Mouse (Mus musculus) G1E-ER4 (cell line): ENCODE data around the gene Hist1h3e. TPM values are rescaled to one million over a fixed set of nuclear protein-coding genes. Genes with fewer than 3 reads are reported as not detected.
"Not testable (repeated sequence)": the region's sequence is repeated elsewhere in the genome, so short reads cannot be mapped to it uniquely, and the experiment has no call there.

Experiments used
- GATA1 ChIP-seq: IDR thresholded peaks from one replicate; pipeline ENCODE4 v1.8.0; 2012; ENCODE audit warnings: low read length, inconsistent platforms
- polyA plus RNA-seq: library from polyadenylated mRNA; stranded (reverse); fragments of >175 nt; gene quantifications from 2 replicates; pipeline ENCODE4 v1.2.3, GENCODE M21; 2012

Gene Hist1h3e
- polyA plus RNA-seq, 1 experiment: 13.1 TPM

DNA sequence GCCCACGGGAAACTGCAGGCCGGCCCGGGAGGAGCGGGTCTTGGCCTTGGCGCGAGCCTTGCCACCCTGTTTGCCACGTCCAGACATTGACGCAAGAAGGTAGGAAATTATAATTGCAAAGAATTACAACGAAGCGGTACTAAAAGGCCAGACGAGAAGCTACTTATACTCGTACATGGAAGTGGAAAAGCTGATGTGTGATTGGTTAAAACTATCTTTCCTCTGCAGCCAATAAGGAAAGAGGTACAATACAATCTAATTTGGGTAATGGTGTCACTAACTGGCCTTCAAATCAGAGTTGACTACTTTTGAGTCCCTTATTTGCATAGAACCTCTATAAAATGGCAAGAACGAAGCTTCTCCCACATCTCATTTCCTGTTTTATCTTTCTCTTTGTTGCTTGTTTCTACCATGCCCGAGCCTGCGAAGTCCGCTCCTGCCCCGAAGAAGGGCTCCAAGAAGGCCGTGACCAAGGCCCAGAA, 8.9 kb upstream of the Hist1h3e start, which contains the start of the genes Hist1h2ae and Hist1h2bg:
Gene Hist1h2ae (minus strand): TSS at position 199 of the 482 bp plus-strand sequence.
Gene Hist1h2bg (plus strand): TSS at position 375 of the 482 bp plus-strand sequence.
- TF ChIP-seq GATA1: no peak

- no peak for TF ChIP-seq GATA1
These were observed 2.3 kb upstream of the Hist1h3e start for GRCm38 (mm10) chr13:23564482-23564881.

GRCm38 (mm10) chr13:23562699-23563462, 712 bp upstream of the Hist1h3e start:
- TF ChIP-seq GATA1: no peak

GRCm38 (mm10) chr13:23556906-23557305, 5.3 kb downstream of the Hist1h3e start:
- no peak for TF ChIP-seq GATA1

GRCm38 (mm10) chr13:23555839-23556416, 6.2 kb downstream of the Hist1h3e start:
- no peak for TF ChIP-seq GATA1

- TF ChIP-seq GATA1: no peak
These were observed 7.0 kb downstream of the Hist1h3e start for GRCm38 (mm10) chr13:23554925-23555838.

GRCm38 (mm10) chr13:23554393-23554792, 7.8 kb downstream of the Hist1h3e start:
- TF ChIP-seq GATA1: no peak

GRCm38 (mm10) chr13:23552962-23553361, 9.2 kb downstream of the Hist1h3e start, which contains the start of gene Hist1h1d:
Gene Hist1h1d, plus strand, starts transcription at chr13:23553262.
- no peak for TF ChIP-seq GATA1

- TF ChIP-seq GATA1: no peak
These were observed 9.9 kb downstream of the Hist1h3e start for GRCm38 (mm10) chr13:23551931-23552914.

GRCm38 (mm10) chr13:23551146-23551834, 10.9 kb downstream of the Hist1h3e start, which contains the start of gene Hist1h4f:
Gene Hist1h4f, minus strand, starts transcription at chr13:23551648.
- TF ChIP-seq GATA1: not testable (repeated sequence)

- no peak for TF ChIP-seq GATA1
These were observed 11.4 kb downstream of the Hist1h3e start for GRCm38 (mm10) chr13:23550761-23551145.

DNA sequence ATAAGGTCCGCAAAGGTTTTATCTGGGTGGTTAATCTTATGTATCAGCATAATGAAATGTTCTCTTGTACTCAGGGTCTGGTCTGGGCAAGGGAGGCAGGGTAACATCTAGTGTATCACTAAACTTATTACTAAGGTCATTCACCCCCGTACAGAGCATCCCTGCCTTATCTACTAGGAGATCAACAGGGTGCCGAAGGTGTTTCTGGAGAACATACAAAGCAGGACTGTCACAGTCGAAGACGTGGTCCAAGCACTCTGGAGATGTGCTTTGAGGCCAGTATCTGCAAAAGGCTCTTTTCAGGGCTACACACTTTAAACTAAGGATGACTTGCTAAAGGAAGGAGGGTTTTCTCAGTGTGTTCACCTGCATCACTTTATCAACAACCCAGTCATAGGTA, 15.5 kb downstream of the Hist1h3e start:
- TF ChIP-seq GATA1: peak; percentile 32

- TF ChIP-seq GATA1: no peak
These were observed 18.0 kb downstream of the Hist1h3e start, which contains the start of gene Hist1h3f for GRCm38 (mm10) chr13:23543965-23544786. Gene Hist1h3f, plus strand, starts transcription at chr13:23544052.
